Mouse (Mus musculus) liver, adult 2 months (tissue): Measurements from ENCODE around the gene Lekr1.

ENCODE experiments used
- CTCF ChIP-seq: fragments of 200-500 bp; IDR thresholded peaks from 2 replicates; pipeline ENCODE4 v1.5.1; 2011; ENCODE audit warnings: low read depth, low read length, control low read depth
- POLR2A ChIP-seq: fragments of 200-500 bp; IDR thresholded peaks from 2 replicates; pipeline ENCODE4 v1.6.1; 2011; ENCODE audit warnings: low read length, control low read depth; ENCODE audit not compliant: insufficient read depth; ENCODE audit errors: extremely low read depth

DNA sequence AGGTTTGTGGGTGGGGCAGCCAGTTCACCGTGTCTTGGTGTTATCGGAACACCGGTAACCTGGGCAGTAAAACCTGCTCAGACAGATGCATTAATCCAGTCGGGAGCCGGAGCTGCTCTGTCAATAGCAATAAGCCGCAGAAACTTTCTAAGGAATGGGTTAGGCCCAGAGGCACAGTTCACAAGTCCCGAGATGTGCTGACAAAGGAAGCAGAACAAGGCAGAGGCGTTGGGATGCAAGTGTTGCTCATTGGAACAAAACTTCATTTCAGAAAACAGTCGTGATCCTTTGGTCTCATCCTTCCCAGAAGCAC, 6.5 kb upstream of the Lekr1 start:
- TF ChIP-seq CTCF (no peak), POLR2A (no peak)
